Mouse (Mus musculus) forebrain, postnatal 0 days (tissue): ENCODE data around the gene Syne3. TPM values are rescaled to one million over a fixed set of nuclear protein-coding genes. Genes with fewer than 3 reads are reported as not detected.

Experiments used
- ATAC-seq: fragments of 200-750 bp; cut with Nextera tagmentation; 2 replicates; pipeline ENCODE4 v1.8.0; 2017; ENCODE audit warnings: mild to moderate bottlenecking, moderate library complexity
- DNase-seq: peaks from one replicate; pipeline ENCODE4 v3.0.0-alpha.2; 2015
- H3K27ac ChIP-seq: fragments of 300-500 bp; sonication (generic); 2 replicates; pipeline ENCODE4 v1.5.1; 2014; ENCODE audit warnings: low read depth, mild to moderate bottlenecking, antibody characterized with exemption, low read length, moderate library complexity, mixed read lengths
- H3K27me3 ChIP-seq: fragments of 300-500 bp; sonication (generic); 2 replicates; pipeline ENCODE4 v1.6.1; 2014; ENCODE audit warnings: mild to moderate bottlenecking, low read length, mixed read lengths; ENCODE audit not compliant: insufficient read depth
- H3K36me3 ChIP-seq: fragments of 300-500 bp; sonication (generic); 2 replicates; pipeline ENCODE4 v1.6.1; 2014; ENCODE audit warnings: mild to moderate bottlenecking, moderate library complexity; ENCODE audit not compliant: insufficient read depth
- H3K4me1 ChIP-seq: fragments of 300-500 bp; sonication (generic); 2 replicates; pipeline ENCODE4 v1.6.1; 2014; ENCODE audit warnings: antibody characterized with exemption; ENCODE audit not compliant: insufficient read depth
- H3K4me2 ChIP-seq: fragments of 300-500 bp; sonication (generic); 2 replicates; pipeline ENCODE4 v1.6.1; 2014; ENCODE audit warnings: low read depth, mild to moderate bottlenecking, moderate library complexity
- H3K4me3 ChIP-seq: fragments of 300-500 bp; sonication (generic); 2 replicates; pipeline ENCODE4 v1.5.1; 2014; ENCODE audit warnings: low read depth, low read length, mixed read lengths
- H3K9ac ChIP-seq: fragments of 300-500 bp; sonication (generic); 2 replicates; pipeline ENCODE4 v1.6.1; 2014; ENCODE audit warnings: mild to moderate bottlenecking
- H3K9me3 ChIP-seq: fragments of 300-500 bp; sonication (generic); 2 replicates; pipeline ENCODE4 v1.6.1; 2016; ENCODE audit warnings: low read length
- CTCF ChIP-seq: sonication (generic); IDR thresholded peaks from 2 replicates; pipeline ENCODE4 v1.5.1; 2016; ENCODE audit warnings: antibody characterized with exemption, control low read depth, low read depth
- whole genome bisulfite sequencing: fragments of 180-500 bp; shearing (Covaris S2); extraction: QIAGEN DNeasy Blood & Tissue Kit; methylation state at CpG from one replicate; pipeline ENCODE4 v1.1.7; 2014; 5-methylcytosine and 5-hydroxymethylcytosine counted together
- polyA plus RNA-seq: library from polyadenylated mRNA; unstranded; fragments of >200 nt; fragmentation: Nextera tagmentation; extraction: Ambion mirVana; gene quantifications from 2 replicates; pipeline ENCODE4 v1.2.1, GENCODE M21; 2015
- total RNA-seq: library from RNA; depleted of rRNA; stranded (reverse); fragments of >200 nt; gene quantifications from 2 replicates; pipeline ENCODE4 v1.2.3, GENCODE M21; 2014

Gene Syne3
- total and polyA plus RNA-seq, 2 experiments from 2014 or later, result 0.54 to 1.8 TPM

- TF ChIP-seq CTCF, result no peak
- Histone ChIP-seq H3K9me3 (no peaks in the 10 kb centered on the region), H3K27me3 (no peaks in the 10 kb centered on the region), H3K36me3 (no peaks in the 10 kb centered on the region), H3K27ac (no peak overlapping the region), H3K4me1 (no peaks in the 10 kb centered on the region), H3K4me3 (no peak overlapping the region), H3K9ac (no peak overlapping the region), H3K4me2 (no peak overlapping the region)
- ATAC-seq (no peak), DNase-seq (no peak)
- WGBS, result 79% methylated on average over 9 of the region's 9 CpGs
Measured at GRCm38 (mm10) chr12:105000487-105001283, 8.9 kb downstream of the Syne3 start.

GRCm38 (mm10) chr12:104999171-104999570 is 10.4 kb downstream of the Syne3 start:
- Histone ChIP-seq H3K4me2 (no peak overlapping the region), H3K9me3 (no peaks in the 10 kb centered on the region), H3K27ac (no peak overlapping the region), H3K27me3 (no peaks in the 10 kb centered on the region), H3K9ac (no peak overlapping the region), H3K4me1 (no peaks in the 10 kb centered on the region), H3K36me3 (no peaks in the 10 kb centered on the region), H3K4me3 (no peak overlapping the region)
- ATAC-seq (no peak), DNase-seq (no peak)
- TF ChIP-seq CTCF, result no peak
- WGBS, result 57% methylated on average over 8 of the region's 8 CpGs

- no peak for DNase-seq
- Histone ChIP-seq H3K27ac (no peak overlapping the region), H3K9me3 (no peaks in the 10 kb centered on the region), H3K4me2 (no peak overlapping the region), H3K4me3 (no peak overlapping the region), H3K36me3 (no peaks in the 10 kb centered on the region), H3K27me3 (no peaks in the 10 kb centered on the region), H3K4me1 (no peaks in the 10 kb centered on the region), H3K9ac (no peak overlapping the region)
- TF ChIP-seq CTCF, result no peak
- WGBS, result 48% methylated on average over 6 of the region's 6 CpGs
- ATAC-seq, result no peak
Measured at GRCm38 (mm10) chr12:104998541-104998940, 11.1 kb downstream of the Syne3 start.

- Histone ChIP-seq H3K4me3 (no peak overlapping the region), H3K9ac (no peak overlapping the region), H3K27me3 (no peaks in the 10 kb centered on the region), H3K9me3 (no peaks in the 10 kb centered on the region), H3K27ac (no peak overlapping the region), H3K4me2 (no peak overlapping the region), H3K36me3 (no peaks in the 10 kb centered on the region), H3K4me1 (no peaks in the 10 kb centered on the region)
- ATAC-seq (no peak), DNase-seq (no peak)
- TF ChIP-seq CTCF, result no peak
- WGBS, result 85% methylated on average over 10 of the region's 10 CpGs
Measured at GRCm38 (mm10) chr12:104997641-104998293, 11.8 kb downstream of the Syne3 start.

GRCm38 (mm10) chr12:104997159-104997558 is 12.4 kb downstream of the Syne3 start:
- no peak overlapping the region for H3K9ac ChIP-seq
- H3K27me3 ChIP-seq, result no peaks in the 10 kb centered on the region
- WGBS, result 83% methylated on average over 10 of the region's 10 CpGs
- H3K4me3 ChIP-seq, result no peak overlapping the region
- DNase-seq (no peak), ATAC-seq (no peak)
- no peak for TF ChIP-seq CTCF
- H3K36me3 ChIP-seq, result no peaks in the 10 kb centered on the region
- no peaks in the 10 kb centered on the region for H3K9me3 ChIP-seq
- H3K27ac ChIP-seq, result no peak overlapping the region
- no peak overlapping the region for H3K4me2 ChIP-seq
- no peaks in the 10 kb centered on the region for H3K4me1 ChIP-seq

- no peaks in the 10 kb centered on the region for H3K36me3 ChIP-seq
- H3K9me3 ChIP-seq, result no peaks in the 10 kb centered on the region
- no peak for TF ChIP-seq CTCF
- no peak for ATAC-seq
- H3K4me1 ChIP-seq, result no peaks in the 10 kb centered on the region
- no peak overlapping the region for H3K27ac ChIP-seq
- H3K9ac ChIP-seq, result no peak overlapping the region
- DNase-seq, result no peak
- 87% methylated on average over 9 of the region's 9 CpGs for WGBS
- no peaks in the 10 kb centered on the region for H3K27me3 ChIP-seq
- H3K4me2 ChIP-seq, result no peak overlapping the region
- no peak overlapping the region for H3K4me3 ChIP-seq
Measured at GRCm38 (mm10) chr12:104996012-104996728, 13.4 kb downstream of the Syne3 start.
